ENCODE assay signal across 8 mouse cellular contexts in genomic region chr19:15035554-15035953, GRCm38 (mm10).
A peak's percentile ranks its signal among the peaks of the same experiment; 100 is the strongest.
DNase-seq lines count a peak whose midpoint lies in the region; ATAC-seq and TF ChIP-seq lines count a peak whose summit lies in the region.

No protein-coding gene starts in this region.

- no peak overlapping the region for H3K4me3 ChIP-seq in kidney, embryonic 14.5 days (ENCODE audit: low read length)
- H3K4me3 ChIP-seq in forebrain, embryonic 15.5 days, result no peak overlapping the region
- H3K4me3 ChIP-seq in intestine, embryonic 14.5 days (ENCODE audit: low read depth, low read length), result no peak overlapping the region
- H3K4me3 ChIP-seq in neural tube, embryonic 13.5 days, result no peak overlapping the region
- H3K4me3 ChIP-seq in thymus, adult 2 months (ENCODE audit: control insufficient read depth, insufficient read depth, low read length), result no peak overlapping the region

- no peak overlapping the region for H3K4me2 ChIP-seq in kidney, embryonic 14.5 days (replicated peaks; ENCODE audit: low read depth, low read length)
- H3K4me2 ChIP-seq in forebrain, embryonic 15.5 days (replicated peaks), result no peak overlapping the region
- no peak overlapping the region for H3K4me2 ChIP-seq in intestine, embryonic 14.5 days (ENCODE audit: low read length)
- no peak overlapping the region for H3K4me2 ChIP-seq in neural tube, embryonic 13.5 days

- no peaks in the 10 kb centered on the region for H3K9me3 ChIP-seq in kidney, embryonic 14.5 days (ENCODE audit: control insufficient read depth, low read length)
- H3K9me3 ChIP-seq in forebrain, embryonic 15.5 days, result no peaks in the 10 kb centered on the region
- no peaks in the 10 kb centered on the region for H3K9me3 ChIP-seq in intestine, embryonic 14.5 days (ENCODE audit: control insufficient read depth, low read length)
- H3K9me3 ChIP-seq in neural tube, embryonic 13.5 days, result no peaks in the 10 kb centered on the region

- intact Hi-C loops in left cerebral cortex, postnatal 4 days (cut with DNase I), result loop anchor here (10.0 kb wide), 3 partner anchors 441 to 1051 kb away; partner anchors contain the start of gene Tle4

- TF ChIP-seq POLR2A in thymus, adult 2 months (IDR thresholded peaks at IDR 0.05; ENCODE audit: control insufficient read depth, extremely low read depth, insufficient read depth, low read length, poor library complexity), result no peak

- DNase-seq in kidney, adult 11 months, result peak; percentile 14
- DNase-seq in c-Kit-positive CD71-positive TER-119-negative erythroid progenitor cells, embryonic 14.5 days (ENCODE audit: low read depth), result peak; percentile 14
- peak; percentile 82 for DNase-seq in intestine, embryonic 14.5 days (ENCODE audit: low spot score)
- peak; percentile 76 for DNase-seq in left cerebral cortex, postnatal 4 days
- DNase-seq in thymus, adult 2 months, result peak; percentile 10

- H3K36me3 ChIP-seq in kidney, embryonic 14.5 days (ENCODE audit: control insufficient read depth, insufficient read depth, low read length), result no peaks in the 10 kb centered on the region
- no peaks in the 10 kb centered on the region for H3K36me3 ChIP-seq in forebrain, embryonic 15.5 days
- no peaks in the 10 kb centered on the region for H3K36me3 ChIP-seq in intestine, embryonic 14.5 days (ENCODE audit: control insufficient read depth, insufficient read depth, low read length)
- H3K36me3 ChIP-seq in neural tube, embryonic 13.5 days, result no peaks in the 10 kb centered on the region
- H3K36me3 ChIP-seq in thymus, adult 2 months (ENCODE audit: control insufficient read depth, insufficient read depth, low read length), result no peaks in the 10 kb centered on the region

- WGBS in kidney, embryonic 14.5 days, result 10% methylated on average over 3 of the region's 3 CpGs
- WGBS in forebrain, embryonic 15.5 days, result 2% methylated on average over 3 of the region's 3 CpGs
- 21% methylated on average over 3 of the region's 3 CpGs for WGBS in intestine, embryonic 14.5 days
- 9% methylated on average over 3 of the region's 3 CpGs for WGBS in neural tube, embryonic 13.5 days
- WGBS in thymus, adult 2 months, result 12% methylated on average over 3 of the region's 3 CpGs

- 0 out of 2 replicates have a peak, but pooled peaks cover 5% of the 10 kb centered on the region for H3K27me3 ChIP-seq in kidney, embryonic 14.5 days (ENCODE audit: control insufficient read depth, insufficient read depth, low read length)
- 0 out of 2 replicates have a peak, but pooled peaks cover 4% of the 10 kb centered on the region for H3K27me3 ChIP-seq in forebrain, embryonic 15.5 days
- no peaks in the 10 kb centered on the region; the same call in 1 of the 2 replicates for H3K27me3 ChIP-seq in intestine, embryonic 14.5 days (replicated peaks; ENCODE audit: control insufficient read depth, insufficient read depth, low read length)
- H3K27me3 ChIP-seq in neural tube, embryonic 13.5 days, result peaks cover 15% of the 10 kb centered on the region
- no peaks in the 10 kb centered on the region for H3K27me3 ChIP-seq in thymus, adult 2 months (ENCODE audit: control insufficient read depth, insufficient read depth, low read length)

- no peak for ATAC-seq in kidney, embryonic 14.5 days (ENCODE audit: low FRiP score, low TSS enrichment)
- ATAC-seq in forebrain, embryonic 15.5 days (replicated peaks), result peak; percentile 73
- no peak for ATAC-seq in intestine, embryonic 14.5 days (replicated peaks; ENCODE audit: low FRiP score, low TSS enrichment, low read depth)
- ATAC-seq in neural tube, embryonic 13.5 days (ENCODE audit: low read depth), result peak; percentile 63; the same call in 1 of the 2 replicates

- no peak overlapping the region for H3K27ac ChIP-seq in kidney, embryonic 14.5 days (ENCODE audit: low read depth, low read length)
- H3K27ac ChIP-seq in forebrain, embryonic 15.5 days (replicated peaks), result no peak overlapping the region
- no peak overlapping the region for H3K27ac ChIP-seq in intestine, embryonic 14.5 days (ENCODE audit: low read depth)
- H3K27ac ChIP-seq in neural tube, embryonic 13.5 days (replicated peaks), result no peak overlapping the region
- no peak overlapping the region for H3K27ac ChIP-seq in thymus, adult 2 months (ENCODE audit: control insufficient read depth, insufficient read depth, low read length)

- peak; percentile 67; the same call in 1 of the 2 replicates for TF ChIP-seq CTCF in thymus, adult 2 months (IDR thresholded peaks at IDR 0.05; ENCODE audit: borderline replicate concordance, control insufficient read depth, extremely low read depth, insufficient read depth, low read length, poor library complexity)

- no peak overlapping the region for H3K9ac ChIP-seq in kidney, embryonic 14.5 days (ENCODE audit: low read depth, low read length)
- no peak overlapping the region for H3K9ac ChIP-seq in forebrain, embryonic 15.5 days (replicated peaks)
- no peak overlapping the region for H3K9ac ChIP-seq in intestine, embryonic 14.5 days (ENCODE audit: low read length)
- H3K9ac ChIP-seq in neural tube, embryonic 13.5 days, result no peak overlapping the region

- no peaks in the 10 kb centered on the region for H3K4me1 ChIP-seq in kidney, embryonic 14.5 days (ENCODE audit: control insufficient read depth, insufficient read depth, low read length)
- 0 out of 2 replicates have a peak, but pooled peaks cover 4% of the 10 kb centered on the region for H3K4me1 ChIP-seq in forebrain, embryonic 15.5 days
- H3K4me1 ChIP-seq in intestine, embryonic 14.5 days (replicated peaks; ENCODE audit: control insufficient read depth, insufficient read depth, low read length), result no peaks in the 10 kb centered on the region
- no peaks in the 10 kb centered on the region; the same call in 1 of the 2 replicates for H3K4me1 ChIP-seq in neural tube, embryonic 13.5 days (replicated peaks)
- H3K4me1 ChIP-seq in thymus, adult 2 months (replicated peaks; ENCODE audit: control insufficient read depth, insufficient read depth, low read length), result no peaks in the 10 kb centered on the region

Comparison
In these comparisons a context has a peak if more than half of its experiments do, and no peak if none do; other contexts are left out.
1. DNase-seq: peak in every context shown above with its lines; median percentile 82 in intestine, embryonic 14.5 days; 76 in left cerebral cortex, postnatal 4 days; 14 in kidney, adult 11 months; 14 in c-Kit-positive CD71-positive TER-119-negative erythroid progenitor cells, embryonic 14.5 days; 10 in thymus, adult 2 months.
2. ATAC-seq: peak in forebrain, embryonic 15.5 days (single experiment) and neural tube, embryonic 13.5 days (single experiment); none in kidney, embryonic 14.5 days (single experiment) and intestine, embryonic 14.5 days (single experiment).